Mouse (Mus musculus) layer of hippocampus, adult 9-10 months (tissue): ENCODE results near the gene Zfp128.
A peak's percentile ranks its signal among the peaks of the same experiment; 100 is the strongest.
"Not testable (repeated sequence)": the region's sequence is repeated elsewhere in the genome, so short reads cannot be mapped to it uniquely, and the experiment has no call there.

Experiments used
- DNase-seq: peaks from one replicate; pipeline ENCODE4 v3.0.0; 2022; ENCODE audit warnings: low spot score

The Zfp128 gene

DNA sequence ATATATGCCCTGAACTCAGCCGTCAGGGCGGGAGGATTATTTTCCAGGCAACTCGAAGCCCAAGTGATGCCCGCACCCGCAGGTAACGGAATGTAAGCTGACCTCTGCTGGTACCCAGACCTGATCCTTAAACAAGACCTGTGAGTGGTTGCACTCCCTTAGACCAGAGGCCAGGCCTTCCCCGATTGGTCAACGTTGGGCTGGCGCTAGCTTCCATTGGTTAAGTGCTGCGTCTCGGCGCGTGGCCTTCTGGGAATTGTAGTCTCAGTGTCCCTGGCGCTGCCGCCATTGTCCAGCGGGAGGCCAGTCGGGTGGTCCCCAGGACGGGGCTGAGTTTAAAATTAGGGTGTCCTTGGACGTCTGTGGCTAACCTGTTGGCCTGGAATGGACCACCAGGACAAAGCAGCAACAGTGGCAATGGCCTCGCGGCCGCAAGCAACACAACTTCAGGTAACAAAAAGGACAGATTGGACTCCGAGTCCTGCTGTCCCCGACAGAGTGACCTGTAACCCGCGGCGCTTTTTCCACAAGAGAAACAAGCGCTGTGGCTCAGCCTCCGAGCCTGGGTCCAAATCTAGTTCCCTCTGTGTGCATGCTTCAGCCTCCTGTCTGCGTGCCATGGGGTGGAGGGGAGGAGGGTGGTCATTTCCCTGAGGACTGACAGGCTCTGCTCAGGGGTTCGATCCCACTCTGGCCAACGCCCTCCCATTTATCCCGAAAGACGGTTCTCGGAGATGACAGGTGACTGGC lies at the start of gene Zfp128:
Gene Zfp128 (plus strand): TSS at position 267 of the 750 bp plus-strand sequence.
- DNase-seq: peak; percentile 93

- DNase-seq: peak; percentile 78
Observed at GRCm38 (mm10) chr7:12834162-12835120, 46.5 kb upstream of the Zfp128 start, which contains the start of gene Zfp110. Gene Zfp110, plus strand, starts transcription at chr7:12834761.

- no peak for DNase-seq
Observed at GRCm38 (mm10) chr7:12835193-12835671, 45.7 kb upstream of the Zfp128 start.

- no peak for DNase-seq
Observed at GRCm38 (mm10) chr7:12835779-12836178, 45.2 kb upstream of the Zfp128 start.

DNA sequence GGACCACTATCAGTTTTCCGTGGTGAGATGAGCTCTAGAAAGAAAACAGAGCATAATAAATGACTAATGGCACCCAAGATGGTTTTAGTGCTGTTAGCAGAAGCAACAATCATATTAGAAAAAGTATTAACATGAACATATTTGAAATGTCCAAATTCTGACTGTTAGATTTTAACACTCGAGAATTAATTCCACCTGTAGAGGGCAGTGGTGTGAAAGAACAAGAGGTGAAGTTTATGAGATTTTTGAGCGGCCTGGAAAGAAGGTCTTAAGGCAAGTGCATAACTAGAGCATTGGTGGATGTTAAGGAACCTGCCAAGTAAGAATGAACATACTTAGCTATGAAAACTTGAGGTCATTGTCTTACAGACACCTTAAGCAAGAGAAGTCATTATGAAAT lies 6.7 kb upstream of the Zfp128 start:
- DNase-seq: no peak

DNA sequence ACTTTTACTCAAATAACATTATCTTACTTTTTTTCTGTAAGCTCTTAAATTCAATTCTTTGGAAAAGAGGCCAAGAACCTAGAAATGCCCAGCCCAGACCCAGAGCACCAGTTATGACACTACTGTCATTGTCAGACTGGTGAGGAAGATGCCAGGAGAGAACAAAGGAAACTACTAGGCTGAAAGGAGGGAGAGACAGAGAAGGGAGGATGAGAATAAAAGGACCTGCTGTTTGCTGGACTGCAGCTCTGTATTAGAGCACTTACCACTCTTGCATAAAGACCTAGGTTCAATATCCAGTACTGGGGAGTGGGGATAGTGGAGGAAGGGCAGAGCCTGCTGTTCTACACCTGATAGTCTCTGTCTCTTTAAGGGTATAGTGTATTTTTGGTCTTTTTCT lies 941 bp upstream of the Zfp128 start:
- DNase-seq: no peak

DNA sequence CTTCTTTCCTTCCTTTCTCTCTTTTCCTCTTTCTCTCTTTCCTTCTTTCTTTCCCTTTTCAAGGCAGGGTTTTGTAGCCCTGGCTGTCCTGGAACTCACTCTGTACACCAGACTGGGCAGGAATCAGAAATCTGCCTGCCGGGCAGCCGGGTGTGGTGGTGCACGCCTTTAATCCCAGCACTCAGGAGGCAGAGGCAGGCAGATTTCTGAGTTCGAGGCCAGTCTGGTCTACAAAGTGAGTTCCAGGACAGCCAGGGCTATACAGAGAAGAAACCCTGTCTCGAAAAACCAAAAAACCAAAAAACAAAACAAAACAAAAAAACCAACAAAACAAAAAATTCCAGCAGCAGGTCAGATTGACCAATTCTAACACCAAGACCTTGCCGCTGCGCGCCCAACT lies 480 bp upstream of the Zfp128 start:
- not testable (repeated sequence) for DNase-seq

DNA sequence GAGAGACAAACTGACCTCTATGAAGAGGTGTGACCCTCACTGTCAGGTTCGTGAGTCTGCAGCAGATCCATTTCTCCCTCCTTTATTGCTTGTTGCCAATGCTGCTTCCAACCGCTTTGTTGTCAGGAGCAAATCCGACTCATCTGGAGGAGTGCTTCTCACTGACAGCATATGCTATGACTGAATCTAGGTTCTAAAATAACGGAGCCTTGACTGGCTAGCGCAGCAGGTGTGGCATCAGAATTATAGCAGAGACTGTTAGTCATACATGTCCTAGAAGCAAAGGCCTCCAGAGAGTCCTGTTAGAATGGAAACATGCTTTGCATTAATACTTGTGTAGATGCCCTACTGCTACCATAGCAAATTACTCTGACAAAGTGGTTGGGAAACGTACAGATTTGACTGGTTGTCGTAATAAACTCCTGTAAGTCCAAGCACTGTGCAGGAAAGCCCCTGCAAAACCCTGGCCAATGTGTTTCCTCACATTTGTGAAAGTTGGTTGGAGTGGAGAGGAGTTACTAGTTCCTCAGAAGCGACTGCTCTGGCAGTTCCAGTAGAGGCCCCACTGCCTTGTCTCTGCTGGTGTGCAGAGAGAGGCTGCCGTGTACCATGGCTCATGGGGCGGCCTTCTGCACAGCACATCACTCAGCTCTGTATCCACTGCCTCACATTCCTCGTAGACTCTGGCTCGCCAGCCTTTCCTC lies 5.7 kb downstream of the Zfp128 start:
- DNase-seq: no peak

GRCm38 (mm10) chr7:12887585-12887984 lies 6.6 kb downstream of the Zfp128 start:
- DNase-seq: no peak

DNA sequence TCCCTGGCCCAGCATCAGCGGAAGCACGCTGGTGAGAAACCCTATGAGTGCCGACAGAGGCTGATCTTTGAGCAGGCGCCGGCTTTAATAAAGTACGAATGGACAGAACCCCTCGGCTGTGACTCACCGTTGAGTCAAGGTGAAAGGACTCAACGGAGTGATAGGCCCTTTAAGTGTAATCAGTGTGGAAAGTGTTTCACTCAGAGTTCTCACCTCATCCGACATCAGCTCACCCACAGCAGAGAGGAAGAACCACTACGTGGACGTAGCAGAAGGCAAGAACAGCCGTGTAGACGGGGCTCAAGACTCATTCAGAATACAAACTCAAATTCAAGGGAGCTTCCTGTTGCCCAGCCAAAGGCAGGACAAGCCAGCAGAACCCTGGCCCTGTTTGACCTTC lies 10.0 kb downstream of the Zfp128 start:
- no peak for DNase-seq

DNA sequence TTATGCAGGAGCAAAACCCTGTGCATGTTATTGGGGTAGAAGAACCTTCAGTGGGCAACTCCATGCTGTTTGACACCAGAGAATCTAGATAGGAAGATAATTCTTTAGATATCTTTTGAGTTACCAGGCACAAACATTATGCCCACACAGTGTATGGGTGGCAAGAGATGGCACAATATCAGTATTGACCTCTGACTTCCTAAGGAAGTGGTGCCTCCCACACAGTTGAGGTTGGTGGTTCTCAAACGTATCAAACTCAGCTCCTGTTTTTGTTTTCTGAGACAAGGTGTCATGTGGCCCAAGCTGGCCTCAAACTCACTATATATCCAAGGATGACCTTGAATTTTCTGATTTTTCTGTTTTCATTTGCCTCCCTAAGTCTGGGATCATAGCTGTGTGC lies 10.4 kb downstream of the Zfp128 start:
- no peak for DNase-seq

DNA sequence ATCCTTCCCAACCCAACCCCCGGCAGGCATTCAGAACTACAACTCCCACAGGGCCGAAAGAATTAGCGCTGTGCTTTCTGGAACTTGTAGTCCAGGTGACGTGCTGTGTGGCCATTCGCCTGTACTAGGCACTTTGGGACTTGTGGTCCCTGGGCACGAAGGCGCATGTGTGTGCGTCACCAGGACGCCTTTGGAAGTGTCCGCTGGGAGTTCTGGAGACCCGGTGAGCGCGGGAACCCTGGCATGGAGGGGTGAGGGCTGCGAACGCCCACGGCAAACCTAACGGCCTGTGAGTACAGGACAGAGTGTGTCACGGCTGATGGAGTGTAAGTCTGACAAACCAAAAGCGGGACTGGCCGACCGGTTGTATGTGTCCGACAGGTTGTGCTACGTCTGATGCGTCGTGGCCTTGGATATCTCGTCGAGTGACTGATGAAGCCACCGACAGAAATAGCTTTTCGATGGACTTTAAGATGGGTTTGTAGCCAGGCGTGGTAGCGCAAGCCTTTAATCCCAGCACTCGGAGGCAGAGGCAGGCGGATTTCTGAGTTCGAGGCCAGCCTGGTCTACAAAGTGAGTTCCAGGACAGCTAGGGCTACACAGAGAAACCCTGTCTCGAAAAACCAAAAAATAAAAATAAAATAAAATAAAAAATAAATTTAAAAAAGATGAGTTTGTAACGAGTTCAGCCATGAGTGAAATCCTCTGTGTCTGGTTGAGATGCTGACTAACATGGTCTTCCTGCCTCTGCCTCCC lies 16.9 kb downstream of the Zfp128 start, which contains the start of gene Zscan22:
Gene Zscan22 (plus strand): TSS at position 161 of the 756 bp plus-strand sequence.
- DNase-seq: peak; percentile 92

- DNase-seq: no peak
Observed at GRCm38 (mm10) chr7:12901517-12901916, 20.5 kb downstream of the Zfp128 start.

GRCm38 (mm10) chr7:12903623-12904022 lies 22.6 kb downstream of the Zfp128 start:
- no peak for DNase-seq

DNA sequence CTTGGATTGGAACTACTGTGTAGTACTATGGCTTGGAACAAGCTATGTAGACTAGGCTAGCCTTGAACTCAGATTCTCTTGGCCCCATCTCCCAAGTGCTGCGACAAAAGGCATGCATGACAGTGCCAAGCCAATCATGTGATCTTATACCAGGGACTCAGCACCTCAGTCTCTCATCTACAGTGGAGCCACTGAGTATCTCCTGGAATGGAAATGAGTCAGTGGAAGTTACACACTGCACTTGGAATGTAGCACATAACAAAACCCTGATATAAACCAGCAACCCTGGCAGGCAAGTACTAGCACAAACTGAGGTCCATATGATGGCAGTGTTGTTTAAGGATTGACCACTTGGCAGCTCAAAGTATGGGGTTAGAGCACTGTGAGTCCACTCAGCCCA lies 24.2 kb downstream of the Zfp128 start:
- DNase-seq: no peak

DNA sequence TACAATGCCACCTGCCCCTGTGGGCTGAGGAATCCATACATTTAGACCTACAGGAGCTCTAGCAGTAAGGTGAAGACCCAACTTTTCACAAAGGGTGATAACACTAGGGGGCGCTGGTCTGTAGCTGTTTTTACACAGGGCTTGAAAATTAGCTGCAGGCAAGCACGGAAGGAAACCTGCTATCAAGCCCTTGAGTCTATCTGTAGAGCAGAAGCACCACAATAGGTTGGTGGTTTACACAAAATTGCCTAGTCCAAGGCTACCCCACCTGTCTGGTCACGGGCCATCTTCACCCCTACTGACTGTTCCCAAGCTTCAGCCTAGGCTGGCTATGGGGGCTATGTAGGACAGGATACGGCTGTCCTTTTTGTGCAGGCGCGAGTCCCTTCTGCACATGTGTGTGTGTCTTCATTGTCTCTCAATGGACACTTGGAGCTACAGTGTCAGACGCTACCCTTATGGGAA lies 28.6 kb downstream of the Zfp128 start:
- peak; percentile 75 for DNase-seq

GRCm38 (mm10) chr7:12910181-12910668 lies 29.2 kb downstream of the Zfp128 start:
- DNase-seq: peak; percentile 44

- DNase-seq: no peak
Observed at GRCm38 (mm10) chr7:12913556-12913955, 32.6 kb downstream of the Zfp128 start.

- DNase-seq: not testable (repeated sequence)
Observed at GRCm38 (mm10) chr7:12920495-12920894, 39.5 kb downstream of the Zfp128 start.

- no peak for DNase-seq
Observed at GRCm38 (mm10) chr7:12921318-12921704, 40.3 kb downstream of the Zfp128 start.
